Mouse (Mus musculus): ENCODE data around the gene Rnpep. TPM values are rescaled to one million over a fixed set of nuclear protein-coding genes. Genes with fewer than 3 reads are reported as not detected.

The Rnpep gene
- 10 to 100 TPM; 47.2 to 76.7 (median 65.1) TPM for total RNA-seq (2022)

- peak; percentile 60 for DNase-seq
Observed at GRCm38 (mm10) chr1:135283826-135284291, at the start of gene Rnpep. Gene Rnpep (minus strand): TSS chr1:135284084.

- DNase-seq = no peak
Observed at GRCm38 (mm10) chr1:135330578-135330977, 46.7 kb upstream of the Rnpep start.

GRCm38 (mm10) chr1:135328368-135328767, 44.5 kb upstream of the Rnpep start:
- no peak for DNase-seq

- DNase-seq = no peak
Observed at GRCm38 (mm10) chr1:135325934-135326333, 42.0 kb upstream of the Rnpep start.

GRCm38 (mm10) chr1:135324571-135324970, 40.7 kb upstream of the Rnpep start, which contains the start of gene Lmod1:
Gene Lmod1 (plus strand): TSS chr1:135324807.
- DNase-seq = no peak

- no peak for DNase-seq
Observed at GRCm38 (mm10) chr1:135323367-135323901, 39.5 kb upstream of the Rnpep start.

- peak; percentile 91 for DNase-seq
Observed at GRCm38 (mm10) chr1:135313284-135314031, 29.6 kb upstream of the Rnpep start, which contains the start of gene Timm17a. Gene Timm17a (minus strand): TSS chr1:135313778.

- DNase-seq = no peak
Observed at GRCm38 (mm10) chr1:135312201-135312600, 28.3 kb upstream of the Rnpep start.

GRCm38 (mm10) chr1:135311356-135311755, 27.5 kb upstream of the Rnpep start:
- DNase-seq = no peak

GRCm38 (mm10) chr1:135290908-135291307, 7.0 kb upstream of the Rnpep start:
- no peak for DNase-seq

GRCm38 (mm10) chr1:135286311-135286710, 2.4 kb upstream of the Rnpep start:
- DNase-seq = no peak

GRCm38 (mm10) chr1:135283287-135283825, 528 bp downstream of the Rnpep start:
- no peak for DNase-seq

GRCm38 (mm10) chr1:135282536-135283286, 1.2 kb downstream of the Rnpep start:
- DNase-seq = no peak

- no peak for DNase-seq
Observed at GRCm38 (mm10) chr1:135281841-135282240, 2.0 kb downstream of the Rnpep start.

- peak; percentile 82 for DNase-seq
Observed at GRCm38 (mm10) chr1:135280646-135281045, 3.2 kb downstream of the Rnpep start.

GRCm38 (mm10) chr1:135271371-135271770, 12.5 kb downstream of the Rnpep start:
- DNase-seq = no peak

GRCm38 (mm10) chr1:135267663-135268446, 16.0 kb downstream of the Rnpep start:
- DNase-seq = no peak

GRCm38 (mm10) chr1:135265834-135266233, 18.1 kb downstream of the Rnpep start:
- peak; percentile 57 for DNase-seq

- no peak for DNase-seq
Observed at GRCm38 (mm10) chr1:135263316-135263715, 20.6 kb downstream of the Rnpep start.

- DNase-seq = no peak
Observed at GRCm38 (mm10) chr1:135262329-135262728, 21.6 kb downstream of the Rnpep start.

GRCm38 (mm10) chr1:135260931-135261330, 23.0 kb downstream of the Rnpep start:
- DNase-seq = no peak

GRCm38 (mm10) chr1:135259128-135259436, 24.8 kb downstream of the Rnpep start:
- DNase-seq = peak; percentile 63

All from adrenal gland, adult 8-10 months (tissue).